Mouse (Mus musculus): ENCODE measurements at regions not wholly inside any gene's neighbourhood (a gene's known extent, or its start where the extent isn't known, plus 50 kb on each side); places are given as distances from the start of the nearest gene placed in this dataset.

DNA sequence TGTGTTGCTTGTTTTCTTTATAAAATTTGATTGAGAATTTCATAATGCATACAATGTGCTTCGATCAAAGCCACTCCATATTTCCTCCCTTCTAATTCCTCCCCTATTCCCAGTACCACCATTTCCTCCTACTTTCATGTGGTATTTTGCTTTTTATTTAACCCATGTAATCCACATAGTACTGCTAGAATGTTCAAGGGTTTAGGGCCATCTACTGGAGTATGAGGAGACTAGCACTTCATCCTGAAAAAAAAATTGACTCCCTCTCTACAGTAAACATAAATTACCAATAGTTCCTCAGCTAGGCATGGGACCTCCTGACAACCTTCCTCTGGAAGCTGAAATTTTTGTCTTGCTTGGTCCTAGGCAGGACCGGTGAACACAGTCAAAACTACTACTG, 163.0 kb downstream of the Gpr165 start:
- DNase-seq (ENCODE audit: extremely low read depth, low read depth) = peak; percentile 5

DNA sequence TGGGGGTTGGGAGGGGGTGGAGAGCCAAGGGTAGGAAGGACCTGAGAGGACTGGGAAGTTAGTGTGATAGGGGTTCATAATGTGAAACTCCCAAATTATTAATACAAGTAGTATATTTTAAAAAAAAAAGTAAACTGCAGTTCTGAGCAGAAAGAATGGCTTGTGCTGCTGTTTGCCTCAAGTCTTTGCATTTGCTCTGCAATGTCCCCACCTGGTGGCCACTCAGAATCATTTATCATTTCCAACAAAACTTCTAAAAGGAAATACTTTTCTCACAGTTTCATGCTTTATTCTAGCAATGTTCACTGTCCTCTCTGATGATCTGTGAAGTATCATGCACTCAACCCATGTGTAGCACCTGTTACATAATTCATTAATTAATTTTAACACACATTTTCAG, 165.5 kb downstream of the Gpr165 start:
- peak; percentile 21 for DNase-seq (ENCODE audit: extremely low read depth, low read depth)

GRCm38 (mm10) chrX:96879154-96879553, 165.9 kb downstream of the Gpr165 start:
- no peak for DNase-seq (ENCODE audit: extremely low read depth, low read depth)

- DNase-seq (ENCODE audit: extremely low read depth, low read depth) = peak; percentile 12
Observed at GRCm38 (mm10) chrX:96900636-96901035, 171.8 kb upstream of the Pgr15l start.

All from MEL-GATA-1-ER (cell line).